12 mouse cellular contexts compared by ENCODE assay signal in genomic region chr13:8842273-8842672, GRCm38 (mm10).
"Had no signal": no experiment of that assay in that cellular context is flagged by ENCODE, and none has a peak within 500 bp of the region (broad histone marks: within the 10 kb centered on the region; RNA-seq: fewer than 3 reads in every experiment).

No protein-coding gene starts in this region.

- H3K27ac ChIP-seq: limb, embryonic 12.5 days; liver, embryonic 13.5 days; lung, embryonic 15.5 days; midbrain, embryonic 15.5 days; neural tube, embryonic 13.5 days had no signal

- DNase-seq: kidney, postnatal 14 days; liver; liver, embryonic 13.5 days; liver, postnatal 0 days; right cerebral cortex, postnatal 14 days; thymus, postnatal 4 days had no signal

- H3K4me2 ChIP-seq: limb, embryonic 12.5 days; liver, embryonic 13.5 days; lung, embryonic 15.5 days; midbrain, embryonic 11.5 days; midbrain, embryonic 15.5 days; neural tube, embryonic 13.5 days had no signal

- H3K9ac ChIP-seq: limb, embryonic 12.5 days; liver, embryonic 13.5 days; liver, postnatal 0 days; lung, embryonic 15.5 days; midbrain, embryonic 15.5 days; neural tube, embryonic 13.5 days had no signal

- H3K4me3 ChIP-seq: limb, embryonic 12.5 days; liver, embryonic 13.5 days; lung, embryonic 15.5 days; megakaryocyte, embryonic 14.5 days; midbrain, embryonic 15.5 days; neural tube, embryonic 13.5 days had no signal

- H3K9me3 ChIP-seq: limb, embryonic 12.5 days; liver, embryonic 13.5 days; lung, embryonic 15.5 days; megakaryocyte, embryonic 14.5 days; midbrain, embryonic 15.5 days; neural tube, embryonic 13.5 days had no signal

- H3K4me1 ChIP-seq: limb, embryonic 12.5 days; liver, embryonic 13.5 days; lung, embryonic 15.5 days; midbrain, embryonic 15.5 days; neural tube, embryonic 13.5 days had no signal

- ATAC-seq: liver, postnatal 0 days; midbrain, embryonic 15.5 days had no signal

- H3K27me3 ChIP-seq: limb, embryonic 12.5 days; liver, embryonic 13.5 days; lung, embryonic 15.5 days; megakaryocyte, embryonic 14.5 days; midbrain, embryonic 15.5 days; neural tube, embryonic 13.5 days had no signal
